Mouse (Mus musculus) kidney, adult 2 months (tissue): Measurements from ENCODE around the gene Slc22a15. TPM values are rescaled to one million over a fixed set of nuclear protein-coding genes. Genes with fewer than 3 reads are reported as not detected.

ENCODE experiments used
- DNase-seq: peaks from one replicate; pipeline ENCODE4 v3.0.0; 2021
- H3K27ac ChIP-seq: fragments of 200-500 bp; 2 replicates; pipeline ENCODE4 v1.5.1; 2012; ENCODE audit warnings: low read depth, low read length, control low read depth, inconsistent platforms; ENCODE audit not compliant: insufficient read depth
- H3K27me3 ChIP-seq: fragments of 200-500 bp; replicated peaks from 2 replicates; pipeline ENCODE4 v1.6.1; 2012; ENCODE audit warnings: mild to moderate bottlenecking, moderate library complexity, low read length, inconsistent platforms; ENCODE audit not compliant: control insufficient read depth, insufficient read depth
- H3K36me3 ChIP-seq: fragments of 200-500 bp; 2 replicates; pipeline ENCODE4 v1.6.1; 2012; ENCODE audit warnings: mild to moderate bottlenecking, moderate library complexity, low read length, inconsistent platforms; ENCODE audit not compliant: control insufficient read depth, insufficient read depth
- H3K4me1 ChIP-seq: fragments of 200-500 bp; 2 replicates; pipeline ENCODE4 v1.6.1; 2011; ENCODE audit warnings: low read length; ENCODE audit not compliant: control insufficient read depth, insufficient read depth
- H3K4me3 ChIP-seq: fragments of 200-500 bp; 2 replicates; pipeline ENCODE4 v1.5.1; 2011; ENCODE audit warnings: mild to moderate bottlenecking, low read depth, low read length, control low read depth; ENCODE audit not compliant: insufficient read depth
- CTCF ChIP-seq: fragments of 200-500 bp; conservative IDR thresholded peaks from 2 replicates; pipeline ENCODE4 v1.5.1; 2011; ENCODE audit warnings: low read depth, mild to moderate bottlenecking, control low read depth, low read length, moderate library complexity, mixed read lengths; ENCODE audit not compliant: insufficient read depth, insufficient read length
- POLR2A ChIP-seq: fragments of 200-500 bp; IDR thresholded peaks from one replicate; pipeline ENCODE4 v1.6.1; 2011; ENCODE audit warnings: low read depth, low read length, control low read depth
- WGBS: fragments of 180-500 bp; shearing (Covaris S2); methylation state at CpG from one replicate; pipeline ENCODE4 v1.1.7; 2018; 5-methylcytosine and 5-hydroxymethylcytosine counted together
- polyA plus RNA-seq: library from polyadenylated mRNA; depleted of rRNA; stranded (reverse); fragments of >200 nt; gene quantifications from 2 replicates; pipeline ENCODE4 v1.2.3, GENCODE M21; 2012

Gene Slc22a15
- polyA plus RNA-seq, 1 experiment, result 2.7 TPM

GRCm38 (mm10) chr3:101916525-101916924 is 7.7 kb downstream of the Slc22a15 start:
- DNase-seq, result no peak
- TF ChIP-seq POLR2A (no peak), CTCF (no peak)
- Histone ChIP-seq H3K27ac (no peak overlapping the region), H3K27me3 (no peaks in the 10 kb centered on the region), H3K4me1 (no peaks in the 10 kb centered on the region), H3K4me3 (no peak overlapping the region), H3K36me3 (no peaks in the 10 kb centered on the region)
- WGBS, result 86% methylated on average over 5 of the region's 5 CpGs

DNA sequence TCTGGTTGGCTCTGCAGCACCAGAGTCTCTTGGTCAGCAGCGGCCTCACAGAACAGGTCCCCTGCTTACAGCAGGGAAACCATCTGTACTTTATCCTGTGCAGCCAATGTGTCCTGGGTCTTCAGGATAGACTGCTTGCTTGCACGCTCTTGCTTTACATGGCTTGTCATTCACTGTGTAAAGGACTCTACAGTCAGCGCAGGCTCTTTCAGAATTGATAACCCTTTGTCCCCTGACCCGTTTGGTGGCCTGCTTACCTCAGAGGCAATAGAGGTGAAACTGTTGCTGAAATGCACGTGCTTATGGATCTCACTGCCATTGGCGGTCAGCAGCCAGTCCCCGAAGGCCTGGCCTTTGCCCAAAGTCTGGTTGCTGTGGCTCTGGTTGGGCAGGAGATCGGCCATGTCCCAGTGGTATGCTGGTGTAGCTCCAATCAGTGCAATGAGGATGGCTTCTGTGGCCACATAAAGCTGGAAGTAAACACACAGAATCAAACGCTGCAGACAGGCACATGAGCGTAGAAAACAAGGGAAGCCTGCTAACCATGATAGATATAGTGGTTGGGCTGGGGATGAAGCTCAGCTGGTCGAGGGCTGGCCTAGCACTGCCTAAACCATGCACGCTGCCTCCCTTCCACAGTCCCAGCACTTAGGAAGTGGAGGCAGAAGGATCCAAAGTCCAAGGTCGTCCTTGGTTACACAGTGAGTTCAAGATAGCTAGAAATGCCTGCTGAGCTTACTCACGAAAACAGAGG is 9.0 kb downstream of the Slc22a15 start:
- H3K27ac ChIP-seq, result no peak overlapping the region
- 87% methylated on average over 14 of the region's 14 CpGs for WGBS
- no peak for DNase-seq

GRCm38 (mm10) chr3:101914266-101914665 is 10.0 kb downstream of the Slc22a15 start:
- Histone ChIP-seq H3K27ac (no peak overlapping the region), H3K36me3 (no peaks in the 10 kb centered on the region), H3K27me3 (no peaks in the 10 kb centered on the region), H3K4me1 (no peaks in the 10 kb centered on the region), H3K4me3 (no peak overlapping the region)
- TF ChIP-seq CTCF (no peak), POLR2A (no peak)
- no peak for DNase-seq
- WGBS, result 84% methylated on average over 5 of the region's 5 CpGs

More for the DNA sequence above, 9.0 kb downstream of the Slc22a15 start:
- TF ChIP-seq CTCF, result no peak
- no peak for TF ChIP-seq POLR2A
- no peaks in the 10 kb centered on the region for H3K36me3 ChIP-seq
- no peaks in the 10 kb centered on the region for H3K27me3 ChIP-seq
- H3K4me1 ChIP-seq, result no peaks in the 10 kb centered on the region
- no peak overlapping the region for H3K4me3 ChIP-seq

DNA sequence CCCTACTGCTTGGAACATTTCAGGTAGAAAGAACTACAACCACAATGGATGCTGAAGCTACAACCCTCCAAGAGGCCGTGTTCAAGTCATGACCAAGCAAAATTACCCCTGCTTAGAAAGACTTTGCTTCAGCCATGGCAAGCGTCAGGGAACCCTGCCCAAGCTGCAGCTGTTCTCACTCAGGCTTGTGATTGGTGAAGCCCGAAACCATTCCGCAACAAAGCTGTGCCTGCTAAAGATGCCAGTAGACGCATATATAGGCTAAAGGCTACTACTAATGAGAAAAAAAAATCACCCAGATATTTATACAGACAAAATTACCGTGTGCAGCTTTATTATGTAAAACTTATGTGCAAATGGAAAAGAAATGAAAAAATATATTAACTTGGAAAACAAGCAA is 12.2 kb downstream of the Slc22a15 start:
- no peak for TF ChIP-seq POLR2A
- no peak for TF ChIP-seq CTCF
- H3K4me3 ChIP-seq, result no peak overlapping the region
- H3K27me3 ChIP-seq, result no peaks in the 10 kb centered on the region
- no peaks in the 10 kb centered on the region for H3K36me3 ChIP-seq
- DNase-seq, result no peak
- no peaks in the 10 kb centered on the region for H3K4me1 ChIP-seq
- no peak overlapping the region for H3K27ac ChIP-seq
- WGBS, result 84% methylated on average over 6 of the region's 6 CpGs

GRCm38 (mm10) chr3:101907049-101907448 is 17.2 kb downstream of the Slc22a15 start:
- TF ChIP-seq CTCF (no peak), POLR2A (no peak)
- H3K36me3 ChIP-seq, result no peaks in the 10 kb centered on the region
- no peak overlapping the region for H3K27ac ChIP-seq
- DNase-seq, result no peak
- H3K27me3 ChIP-seq, result no peaks in the 10 kb centered on the region
- WGBS, result 71% methylated on average over 2 of the region's 2 CpGs
- H3K4me3 ChIP-seq, result no peak overlapping the region
- H3K4me1 ChIP-seq, result no peaks in the 10 kb centered on the region

DNA sequence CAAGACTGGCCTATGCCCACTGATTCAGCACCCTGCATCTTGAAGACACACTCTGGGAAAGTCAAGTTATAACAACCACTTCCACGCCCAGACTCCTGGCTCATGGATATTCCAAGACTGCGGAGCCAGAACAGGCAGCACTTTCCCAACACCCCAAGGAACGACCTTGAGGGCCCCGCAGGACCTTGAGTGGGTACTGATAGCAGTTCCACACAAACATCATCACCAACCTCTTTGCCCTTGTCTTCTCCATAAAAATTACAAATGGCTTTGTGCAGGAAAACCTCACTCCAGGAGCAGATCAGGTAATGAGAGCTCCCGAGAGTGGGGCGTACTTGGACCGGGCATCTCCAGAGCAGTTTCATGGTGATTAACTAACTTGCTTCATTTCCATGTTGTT is 19.5 kb downstream of the Slc22a15 start:
- H3K27me3 ChIP-seq, result no peaks in the 10 kb centered on the region
- TF ChIP-seq CTCF (no peak), POLR2A (no peak)
- 87% methylated on average over 7 of the region's 7 CpGs for WGBS
- H3K27ac ChIP-seq, result no peak overlapping the region
- no peaks in the 10 kb centered on the region for H3K36me3 ChIP-seq
- no peak overlapping the region for H3K4me3 ChIP-seq
- no peaks in the 10 kb centered on the region for H3K4me1 ChIP-seq
- no peak for DNase-seq

- DNase-seq, result no peak
- 80% methylated on average over 5 of the region's 5 CpGs for WGBS
Measured at GRCm38 (mm10) chr3:101903091-101903490, 21.2 kb downstream of the Slc22a15 start.

More at GRCm38 (mm10) chr3:101903091-101903490, 21.2 kb downstream of the Slc22a15 start:
- Histone ChIP-seq H3K27me3 (no peaks in the 10 kb centered on the region), H3K36me3 (no peaks in the 10 kb centered on the region), H3K27ac (no peak overlapping the region), H3K4me3 (no peak overlapping the region), H3K4me1 (no peaks in the 10 kb centered on the region)
- no peak for TF ChIP-seq POLR2A
- no peak for TF ChIP-seq CTCF
